Mouse (Mus musculus) heart, embryonic 12.5 days (tissue): ENCODE data around the gene Gmds. TPM values are rescaled to one million over a fixed set of nuclear protein-coding genes. Genes with fewer than 3 reads are reported as not detected.
A peak's percentile ranks its signal among the peaks of the same experiment; 100 is the strongest.

ENCODE experiments used
- ATAC-seq: fragments of 200-750 bp; cut with Nextera tagmentation; 2 replicates; pipeline ENCODE4 v1.8.0; 2017; ENCODE audit warnings: moderate TSS enrichment, moderate library complexity; ENCODE audit not compliant: insufficient number of reproducible peaks, low FRiP score
- H3K27ac ChIP-seq: fragments of 300-500 bp; sonication (generic); 2 replicates; pipeline ENCODE4 v1.5.1; 2016; ENCODE audit warnings: mild to moderate bottlenecking, moderate library complexity; ENCODE audit not compliant: poor library complexity, severe bottlenecking
- H3K27me3 ChIP-seq: fragments of 300-500 bp; sonication (generic); replicated peaks from 2 replicates; pipeline ENCODE4 v1.6.1; 2016; ENCODE audit warnings: mild to moderate bottlenecking, moderate library complexity
- H3K36me3 ChIP-seq: fragments of 300-500 bp; sonication (generic); 2 replicates; pipeline ENCODE4 v1.6.1; 2016; ENCODE audit warnings: mild to moderate bottlenecking, moderate library complexity
- H3K4me1 ChIP-seq: fragments of 300-500 bp; sonication (generic); replicated peaks from 2 replicates; pipeline ENCODE4 v1.6.1; 2016; ENCODE audit warnings: mild to moderate bottlenecking
- H3K4me2 ChIP-seq: fragments of 300-500 bp; sonication (generic); 2 replicates; pipeline ENCODE4 v1.6.1; 2016; ENCODE audit warnings: mild to moderate bottlenecking, moderate library complexity
- H3K4me3 ChIP-seq: fragments of 300-500 bp; sonication (generic); 2 replicates; pipeline ENCODE4 v1.5.1; 2016; ENCODE audit warnings: mild to moderate bottlenecking
- H3K9ac ChIP-seq: fragments of 300-500 bp; sonication (generic); 2 replicates; pipeline ENCODE4 v1.6.1; 2016; ENCODE audit warnings: mild to moderate bottlenecking, moderate library complexity
- H3K9me3 ChIP-seq: fragments of 300-500 bp; sonication (generic); replicated peaks from 2 replicates; pipeline ENCODE4 v1.6.1; 2016; ENCODE audit warnings: mild to moderate bottlenecking, moderate library complexity
- WGBS: fragments of 180-500 bp; shearing (Covaris S2); methylation state at CpG from one replicate; pipeline ENCODE4 v1.1.7; 2016; 5-methylcytosine and 5-hydroxymethylcytosine counted together
- polyA plus RNA-seq: library from polyadenylated mRNA; unstranded; fragments of >200 nt; fragmentation: Nextera tagmentation; extraction: Ambion mirVana; gene quantifications from 2 replicates; pipeline ENCODE4 v1.2.1, GENCODE M21; 2016

Gmds gene
- polyA plus RNA-seq, 1 experiment from 2014 or later = 26.9 TPM

DNA sequence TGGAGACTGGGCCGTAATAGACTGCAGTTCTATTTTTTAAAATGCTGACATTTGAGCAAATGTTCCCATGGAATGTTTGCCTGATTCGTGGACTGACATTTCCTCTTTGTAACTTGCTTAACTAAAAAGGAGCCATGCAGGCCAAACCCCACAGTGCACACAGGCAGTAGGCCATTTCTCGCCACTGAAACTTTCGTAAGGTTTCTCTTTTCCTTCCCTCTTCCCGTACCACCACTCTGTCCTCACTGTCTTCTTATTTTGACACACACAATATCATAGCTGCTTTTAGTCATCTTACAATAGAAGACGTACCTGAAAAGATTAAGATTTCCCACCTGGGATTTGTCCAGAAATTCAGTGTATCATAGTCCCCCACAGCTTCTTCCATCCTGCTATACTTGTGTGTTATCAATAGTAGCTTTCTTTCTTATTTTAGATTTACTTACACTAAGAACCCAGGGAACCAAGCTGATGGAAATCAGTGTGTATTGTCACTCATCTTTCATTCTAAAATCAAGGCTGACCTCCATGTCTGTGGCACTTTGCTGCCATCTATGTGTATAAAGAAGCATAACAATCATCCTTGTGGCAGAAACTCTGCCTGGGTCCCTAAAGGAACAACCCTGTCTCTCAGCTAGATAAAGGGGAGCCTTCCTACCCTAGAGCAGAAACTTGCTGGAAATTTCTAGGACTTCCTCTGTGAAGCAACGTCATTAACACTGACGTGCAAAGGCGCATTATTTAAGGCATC is 124.7 kb downstream of the Gmds start:
- H3K4me3 ChIP-seq = no peak overlapping the region
- no peak overlapping the region for H3K27ac ChIP-seq
- no peaks in the 10 kb centered on the region for H3K36me3 ChIP-seq
- H3K9ac ChIP-seq = no peak overlapping the region
- 42% methylated on average over 9 of the region's 9 CpGs for whole genome bisulfite sequencing
- peaks cover 5% of the 10 kb centered on the region; the same call in 1 of the 2 replicates for H3K4me1 ChIP-seq
- H3K9me3 ChIP-seq = no peaks in the 10 kb centered on the region
- ATAC-seq = 0 out of 2 replicates have a peak, but pooled peaks have one; percentile 36
- no peaks in the 10 kb centered on the region for H3K27me3 ChIP-seq
- H3K4me2 ChIP-seq = no peak overlapping the region

DNA sequence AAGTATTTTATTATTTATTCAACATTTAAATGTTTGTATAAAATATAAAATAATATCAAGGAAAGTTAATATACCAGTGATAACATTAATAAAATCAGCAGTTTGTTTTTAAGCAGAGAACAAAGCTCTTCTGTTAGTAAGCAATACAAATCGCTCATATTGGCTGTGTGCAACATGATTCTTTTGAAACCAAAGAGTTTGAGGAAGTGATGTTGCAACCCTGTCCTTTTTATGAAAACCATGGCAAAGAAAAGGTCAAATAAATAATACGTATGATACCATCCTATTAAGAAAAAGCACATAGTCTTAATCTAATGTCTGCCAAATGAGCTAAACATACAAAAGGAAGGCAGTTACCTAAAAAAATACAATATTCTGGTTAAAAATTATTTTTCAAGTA is 126.4 kb downstream of the Gmds start:
- no peaks in the 10 kb centered on the region for H3K36me3 ChIP-seq
- ATAC-seq = no peak
- WGBS = 82% methylated on average over 2 of the region's 2 CpGs

DNA sequence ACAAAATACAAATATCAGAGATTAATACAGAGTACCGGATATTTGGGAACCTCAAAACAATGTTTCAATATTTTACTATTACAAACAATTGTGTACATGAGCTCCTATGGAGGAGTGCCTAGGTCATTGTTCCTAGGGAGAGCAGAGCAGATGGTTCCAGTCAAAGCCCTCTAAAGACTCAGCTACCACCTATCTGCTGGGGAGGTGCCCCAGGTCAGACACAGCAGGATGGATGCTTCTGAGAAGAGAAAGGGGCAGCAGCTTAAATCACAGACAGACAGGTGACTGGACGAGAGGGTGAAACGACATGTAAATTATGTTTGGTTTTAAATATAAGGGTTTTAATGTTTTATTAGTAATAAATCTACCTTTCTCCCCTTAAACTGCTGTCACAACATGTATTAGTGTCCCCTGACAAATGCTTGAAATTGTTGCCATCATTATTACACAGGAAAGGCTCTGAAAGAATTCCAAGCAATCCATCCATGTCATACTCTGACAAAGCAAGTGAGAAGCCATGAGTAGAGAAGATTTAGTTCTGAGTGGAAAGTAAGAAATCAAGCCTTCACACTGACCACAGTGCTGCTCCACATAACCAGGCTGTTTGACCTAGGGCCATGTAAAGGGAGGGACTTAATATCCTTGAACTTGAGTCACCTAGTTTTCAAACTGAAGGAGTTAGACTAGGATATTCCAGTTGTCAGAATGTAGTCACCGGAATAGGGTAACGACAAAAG is 131.2 kb downstream of the Gmds start:
- Histone ChIP-seq H3K4me3 (no peak overlapping the region), H3K4me1 (0 out of 2 replicates have a peak, but pooled peaks cover 3% of the 10 kb centered on the region), H3K27ac (no peak overlapping the region), H3K4me2 (no peak overlapping the region), H3K27me3 (no peaks in the 10 kb centered on the region), H3K9me3 (no peaks in the 10 kb centered on the region), H3K9ac (no peak overlapping the region), H3K36me3 (no peaks in the 10 kb centered on the region)
- no peak for ATAC-seq
- 75% methylated on average over 5 of the region's 5 CpGs for WGBS

More for the DNA sequence above, 126.4 kb downstream of the Gmds start:
- H3K9me3 ChIP-seq = no peaks in the 10 kb centered on the region
- H3K9ac ChIP-seq = no peak overlapping the region
- no peak overlapping the region for H3K27ac ChIP-seq
- no peak overlapping the region for H3K4me3 ChIP-seq
- H3K4me1 ChIP-seq = no peaks in the 10 kb centered on the region
- H3K4me2 ChIP-seq = no peak overlapping the region
- no peaks in the 10 kb centered on the region for H3K27me3 ChIP-seq

DNA sequence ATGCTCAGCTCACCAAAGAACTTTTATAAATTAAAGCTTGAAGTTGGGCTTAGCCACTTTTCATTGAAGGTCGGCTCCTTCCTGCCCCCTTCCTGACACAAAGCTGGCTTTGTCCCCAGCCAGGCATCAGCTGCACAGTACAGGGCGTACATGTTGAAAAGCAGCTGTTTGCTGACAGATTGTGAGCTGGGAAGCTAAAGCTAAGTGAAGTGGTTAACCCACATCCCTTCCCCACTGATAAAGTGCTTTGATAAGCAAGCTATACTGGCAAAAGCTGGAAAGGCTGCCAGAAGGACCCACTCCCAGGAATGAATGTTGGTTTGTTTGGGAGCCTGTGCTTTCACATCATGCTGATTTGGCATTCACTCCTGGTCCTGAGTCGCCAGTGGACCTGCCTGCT is 158.6 kb downstream of the Gmds start:
- H3K27ac ChIP-seq = peak overlapping the region; percentile 45
- H3K36me3 ChIP-seq = no peaks in the 10 kb centered on the region
- ATAC-seq = peak; percentile 80
- WGBS = 2% methylated on average over 3 of the region's 3 CpGs
- H3K4me1 ChIP-seq = peaks cover 7% of the 10 kb centered on the region; the same call in 1 of the 2 replicates
- no peak overlapping the region for H3K9ac ChIP-seq
- no peak overlapping the region for H3K4me3 ChIP-seq
- H3K27me3 ChIP-seq = no peaks in the 10 kb centered on the region
- H3K4me2 ChIP-seq = 0 out of 2 replicates have a peak overlapping the region, but pooled peaks have one; percentile 7
- peaks cover 2% of the 10 kb centered on the region; the same call in 1 of the 2 replicates for H3K9me3 ChIP-seq

DNA sequence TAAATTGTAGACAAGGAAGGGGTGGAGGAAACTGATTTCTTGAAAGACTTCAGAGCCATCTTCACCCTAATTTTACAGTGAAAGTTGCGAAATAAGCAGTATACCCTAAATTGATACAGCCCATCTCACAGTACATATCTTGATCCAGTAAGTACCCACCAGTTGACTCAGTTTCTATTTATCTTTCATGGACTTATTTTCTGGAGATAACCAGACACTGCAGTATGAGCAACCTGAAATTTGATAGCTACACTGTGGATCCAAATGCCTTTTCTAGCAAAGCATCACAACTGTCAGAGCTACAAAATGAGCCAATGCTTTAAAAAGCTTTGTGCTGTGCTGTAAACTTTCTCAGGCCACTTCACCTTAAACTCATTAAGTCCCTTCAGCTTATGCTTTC is 159.9 kb downstream of the Gmds start:
- Histone ChIP-seq H3K4me1 (peaks cover 7% of the 10 kb centered on the region; the same call in 1 of the 2 replicates), H3K4me3 (no peak overlapping the region), H3K9me3 (peaks cover 2% of the 10 kb centered on the region; the same call in 1 of the 2 replicates), H3K27me3 (no peaks in the 10 kb centered on the region), H3K9ac (no peak overlapping the region), H3K4me2 (no peak overlapping the region), H3K27ac (no peak overlapping the region), H3K36me3 (no peaks in the 10 kb centered on the region)
- no peak for ATAC-seq
- 96% methylated on average over 1 of the region's 1 CpGs for WGBS

DNA sequence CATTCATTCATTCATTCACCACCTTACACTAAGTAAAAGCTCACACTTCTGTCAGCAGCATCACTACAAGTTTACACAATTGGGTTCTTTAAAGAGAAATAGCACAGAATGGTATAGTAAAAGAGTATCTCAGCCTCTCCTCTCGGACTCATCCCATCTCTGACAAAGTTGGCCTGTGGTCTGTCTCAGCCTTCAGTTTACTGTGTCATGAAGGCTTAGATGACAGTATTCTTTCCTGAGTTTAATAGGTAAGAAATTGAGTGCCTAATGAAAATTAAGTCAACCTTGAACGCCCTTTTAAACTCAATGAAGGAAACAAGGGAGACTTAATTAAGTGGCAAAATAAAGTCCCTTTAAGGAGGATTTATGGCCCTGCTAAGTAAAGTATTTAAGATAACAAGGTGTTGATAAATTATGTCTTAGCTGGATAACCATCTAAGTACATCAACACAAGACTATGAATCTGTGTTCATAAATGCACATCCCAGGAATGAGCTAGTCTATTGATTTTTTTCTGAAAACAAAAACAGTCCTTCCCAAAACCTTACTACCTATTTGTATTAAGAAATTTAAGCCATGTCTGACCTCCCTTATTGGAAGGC is 160.6 kb downstream of the Gmds start:
- Histone ChIP-seq H3K4me1 (peaks cover 7% of the 10 kb centered on the region; the same call in 1 of the 2 replicates), H3K36me3 (no peaks in the 10 kb centered on the region), H3K4me3 (no peak overlapping the region), H3K9me3 (peaks cover 2% of the 10 kb centered on the region; the same call in 1 of the 2 replicates), H3K27ac (no peak overlapping the region), H3K9ac (no peak overlapping the region), H3K4me2 (no peak overlapping the region), H3K27me3 (no peaks in the 10 kb centered on the region)
- 78% methylated on average over 2 of the region's 2 CpGs for WGBS
- ATAC-seq = no peak

DNA sequence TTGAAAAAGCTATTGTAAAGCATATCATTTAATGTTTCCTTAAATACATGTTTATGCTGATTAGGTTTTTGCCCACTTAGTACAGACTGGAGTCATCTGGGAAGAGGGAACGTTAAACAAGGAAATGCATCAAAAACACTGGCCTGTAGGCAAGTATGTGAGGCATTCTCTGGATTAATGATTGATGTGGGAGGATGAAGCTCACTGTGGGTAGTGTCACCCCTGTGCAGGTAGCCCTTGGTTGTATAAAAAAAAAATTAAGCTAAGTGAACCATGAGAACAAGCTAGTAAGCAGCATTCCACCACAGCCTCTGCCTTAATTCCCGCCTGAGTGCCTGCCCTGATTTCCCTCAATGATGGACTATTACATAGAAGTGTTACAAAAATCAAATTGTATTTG is 163.5 kb downstream of the Gmds start:
- Histone ChIP-seq H3K27me3 (no peaks in the 10 kb centered on the region), H3K9me3 (no peaks in the 10 kb centered on the region), H3K27ac (no peak overlapping the region), H3K4me1 (peaks cover 5% of the 10 kb centered on the region; the same call in 1 of the 2 replicates), H3K9ac (no peak overlapping the region), H3K36me3 (no peaks in the 10 kb centered on the region), H3K4me3 (no peak overlapping the region), H3K4me2 (no peak overlapping the region)
- WGBS = 75% methylated on average over 2 of the region's 2 CpGs
- no peak for ATAC-seq

DNA sequence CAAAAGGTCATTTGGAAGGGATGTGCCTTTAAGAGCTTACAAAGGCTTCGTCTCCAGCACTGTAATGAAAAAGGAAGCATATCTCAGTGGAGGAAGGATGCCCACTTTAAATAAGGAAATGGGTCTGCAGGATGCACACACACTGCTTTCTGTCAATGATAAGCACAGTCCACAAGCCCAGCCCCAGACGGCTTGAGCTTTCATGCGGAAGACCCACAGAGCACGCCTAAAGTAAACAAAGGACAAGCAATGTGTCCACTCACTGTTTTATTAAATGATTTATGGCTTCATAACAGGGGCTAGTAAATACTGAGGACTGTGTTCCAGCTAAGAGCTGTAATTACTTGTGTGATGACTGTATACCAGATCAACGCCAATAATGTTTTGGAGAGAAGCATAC is 169.4 kb downstream of the Gmds start:
- Histone ChIP-seq H3K9me3 (no peaks in the 10 kb centered on the region), H3K4me3 (no peak overlapping the region), H3K27me3 (no peaks in the 10 kb centered on the region), H3K27ac (no peak overlapping the region), H3K4me1 (0 out of 2 replicates have a peak, but pooled peaks cover 3% of the 10 kb centered on the region), H3K9ac (no peak overlapping the region), H3K4me2 (no peak overlapping the region), H3K36me3 (no peaks in the 10 kb centered on the region)
- ATAC-seq = peak; percentile 55
- whole genome bisulfite sequencing = 20% methylated on average over 5 of the region's 5 CpGs

DNA sequence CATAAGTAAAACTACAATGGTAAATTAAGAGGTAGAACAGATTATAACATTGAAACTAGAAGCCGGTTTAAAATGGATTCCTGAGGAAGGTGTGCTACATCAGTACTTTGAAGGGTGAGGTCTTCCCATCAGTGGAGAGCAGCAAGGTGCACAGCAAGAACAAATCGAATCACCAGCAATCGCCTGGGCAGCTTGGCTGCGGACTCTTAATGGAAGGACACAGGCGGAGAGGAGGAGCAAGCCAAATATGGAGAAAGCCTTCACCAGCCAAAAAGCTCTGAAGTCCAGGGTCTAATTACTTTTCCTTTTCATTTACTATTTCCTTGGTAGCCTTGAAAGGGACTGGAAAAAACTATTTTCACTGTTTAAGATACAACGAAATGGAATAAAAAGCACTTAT is 170.7 kb downstream of the Gmds start:
- H3K9me3 ChIP-seq = no peaks in the 10 kb centered on the region
- no peak for ATAC-seq
- H3K4me1 ChIP-seq = 0 out of 2 replicates have a peak, but pooled peaks cover 3% of the 10 kb centered on the region
- H3K9ac ChIP-seq = no peak overlapping the region
- H3K4me2 ChIP-seq = no peak overlapping the region
- H3K4me3 ChIP-seq = no peak overlapping the region
- WGBS = 81% methylated on average over 6 of the region's 6 CpGs
- no peaks in the 10 kb centered on the region for H3K36me3 ChIP-seq
- no peak overlapping the region for H3K27ac ChIP-seq
- no peaks in the 10 kb centered on the region for H3K27me3 ChIP-seq

DNA sequence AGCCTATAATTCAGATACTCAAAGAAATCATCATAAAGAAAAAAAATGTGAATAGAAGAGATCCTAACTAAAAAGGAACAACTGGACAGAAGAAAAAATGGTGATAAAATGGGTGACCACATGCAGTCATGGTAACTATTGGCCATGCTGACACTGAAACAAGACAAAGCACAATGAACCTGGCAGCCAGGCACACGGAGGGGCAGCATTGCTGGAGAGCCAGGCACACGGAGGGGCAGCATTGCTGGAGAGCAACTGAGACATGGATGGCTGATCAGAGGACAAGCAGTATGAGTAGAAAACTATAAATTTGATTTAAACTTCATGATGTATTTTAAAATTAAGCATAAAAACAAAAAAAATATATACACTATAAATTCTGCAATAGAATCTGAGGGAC is 173.0 kb downstream of the Gmds start:
- Histone ChIP-seq H3K27me3 (no peaks in the 10 kb centered on the region), H3K4me1 (peaks cover 6% of the 10 kb centered on the region; the same call in 1 of the 2 replicates), H3K4me3 (no peak overlapping the region), H3K4me2 (no peak overlapping the region), H3K9me3 (no peaks in the 10 kb centered on the region), H3K9ac (no peak overlapping the region), H3K36me3 (no peaks in the 10 kb centered on the region), H3K27ac (no peak overlapping the region)
- ATAC-seq = no peak
- 75% methylated on average over 2 of the region's 2 CpGs for WGBS

DNA sequence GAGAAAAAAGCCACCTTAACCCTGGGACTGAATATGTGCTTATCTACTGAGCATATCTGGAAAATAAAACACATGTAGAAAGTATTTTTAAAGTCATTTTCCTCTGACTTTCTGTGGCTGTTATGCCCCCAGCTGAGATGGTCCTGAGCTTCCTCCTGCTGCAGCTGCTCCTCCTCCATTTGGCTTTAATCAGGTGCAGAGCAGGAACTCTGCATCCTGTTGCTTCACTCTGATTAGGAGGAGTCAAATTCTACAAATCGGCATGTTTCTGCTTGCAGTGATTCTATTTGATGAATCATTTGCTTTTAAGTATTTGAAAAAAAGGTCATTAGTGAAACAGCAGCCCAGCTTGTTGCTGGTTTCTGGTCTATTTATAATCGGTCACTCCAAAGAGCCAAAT is 177.0 kb downstream of the Gmds start:
- H3K36me3 ChIP-seq = no peaks in the 10 kb centered on the region
- H3K4me1 ChIP-seq = peaks cover 6% of the 10 kb centered on the region
- H3K27me3 ChIP-seq = no peaks in the 10 kb centered on the region
- WGBS = 24% methylated on average over 2 of the region's 2 CpGs
- H3K9me3 ChIP-seq = no peaks in the 10 kb centered on the region
- no peak overlapping the region for H3K9ac ChIP-seq
- H3K27ac ChIP-seq = no peak overlapping the region
- no peak for ATAC-seq
- no peak overlapping the region for H3K4me2 ChIP-seq
- no peak overlapping the region for H3K4me3 ChIP-seq
